Mouse (Mus musculus): ENCODE data around the gene Recql5. TPM values are rescaled to one million over a fixed set of nuclear protein-coding genes. Genes with fewer than 3 reads are reported as not detected.
A peak's percentile ranks its signal among the peaks of the same experiment; 100 is the strongest.

The Recql5 gene
- polyA plus RNA-seq (2014; fragmentation: Nextera tagmentation; extraction: Ambion mirVana) = 21.2 and 21.5 TPM in 2 replicates

DNA sequence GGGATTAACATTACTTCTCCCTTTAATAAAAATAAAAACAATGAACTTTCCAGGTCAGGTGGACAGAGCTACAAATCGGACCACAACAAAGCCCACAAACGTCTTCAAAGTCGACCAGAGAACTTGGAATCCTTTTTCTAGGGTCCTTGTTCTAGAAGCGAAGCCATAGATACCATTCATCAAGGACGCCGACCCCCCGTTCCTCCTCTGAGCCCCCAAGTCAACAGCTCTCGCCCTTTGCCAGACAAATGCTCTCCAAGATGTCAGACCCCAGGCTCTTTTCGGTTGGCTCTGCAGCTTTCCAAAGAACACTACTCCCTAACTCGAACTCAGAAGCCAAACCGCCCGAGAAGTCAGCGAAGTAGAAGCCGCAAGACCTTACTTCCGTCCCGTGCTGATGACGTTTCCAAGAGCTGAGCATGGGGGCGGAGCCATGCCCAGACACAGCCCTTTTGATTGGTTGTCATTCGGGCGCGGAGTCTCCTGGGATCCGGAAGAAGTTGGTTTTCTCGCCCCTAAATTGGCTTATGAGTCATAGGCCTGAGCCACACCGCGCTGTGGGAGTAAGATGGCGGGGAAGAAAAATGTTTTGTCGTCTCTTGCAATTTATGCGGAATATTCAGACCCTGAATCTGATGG, at the start of gene Recql5, which contains the start of gene Sap30bp:
Gene Recql5, minus strand, starts transcription at position 370 of the 639 bp plus-strand sequence.
Gene Sap30bp, plus strand, starts transcription at position 175 of the 639 bp plus-strand sequence.
- Histone ChIP-seq H3K9me3 (ENCODE audit: control insufficient read depth, low read length) (no peaks in the 10 kb centered on the region), H3K27me3 (ENCODE audit: control insufficient read depth, insufficient read depth, low read length) (no peaks in the 10 kb centered on the region), H3K27ac (replicated peaks; ENCODE audit: low read depth, low read length) (no peak within 1 kb of the TSS), H3K9ac (ENCODE audit: low read length) (peak within 1 kb of the TSS; percentile 70), H3K4me2 (ENCODE audit: low read depth, severe bottlenecking) (peak within 1 kb of the TSS; percentile 91), H3K4me3 (ENCODE audit: low read depth, low read length) (peak within 1 kb of the TSS; percentile 77), H3K4me1 (ENCODE audit: control insufficient read depth, insufficient read depth, low read length) (peaks cover 13% of the 10 kb centered on the region), H3K36me3 (ENCODE audit: control insufficient read depth, insufficient read depth, low read length) (0 out of 2 replicates have a peak, but pooled peaks cover 4% of the 10 kb centered on the region)
- ATAC-seq (ENCODE audit: insufficient number of reproducible peaks, low FRiP score, low TSS enrichment, low read depth) (peak; percentile 98), DNase-seq (ENCODE audit: low spot score) (peak; percentile 99)
- under 1% methylated on average over 28 of the region's 28 CpGs for WGBS

GRCm38 (mm10) chr11:115982472-115982871, 49.2 kb upstream of the Recql5 start:
- H3K9me3 ChIP-seq (ENCODE audit: control insufficient read depth, low read length) = no peaks in the 10 kb centered on the region
- H3K4me2 ChIP-seq (ENCODE audit: low read depth, severe bottlenecking) = no peak overlapping the region
- no peaks in the 10 kb centered on the region for H3K27me3 ChIP-seq (ENCODE audit: control insufficient read depth, insufficient read depth, low read length)
- no peaks in the 10 kb centered on the region for H3K4me1 ChIP-seq (ENCODE audit: control insufficient read depth, insufficient read depth, low read length)
- WGBS = 89% methylated on average over 15 of the region's 15 CpGs
- H3K9ac ChIP-seq (ENCODE audit: low read length) = no peak overlapping the region
- no peaks in the 10 kb centered on the region for H3K36me3 ChIP-seq (ENCODE audit: control insufficient read depth, insufficient read depth, low read length)
- ATAC-seq (ENCODE audit: insufficient number of reproducible peaks, low FRiP score, low TSS enrichment, low read depth) (no peak), DNase-seq (ENCODE audit: low spot score) (no peak)
- no peak overlapping the region for H3K4me3 ChIP-seq (ENCODE audit: low read depth, low read length)
- H3K27ac ChIP-seq (replicated peaks; ENCODE audit: low read depth, low read length) = no peak overlapping the region

GRCm38 (mm10) chr11:115975544-115975943, 42.3 kb upstream of the Recql5 start:
- Histone ChIP-seq H3K4me3 (ENCODE audit: low read depth, low read length) (no peak overlapping the region; the same call in 1 of the 2 replicates), H3K4me1 (ENCODE audit: control insufficient read depth, insufficient read depth, low read length) (peaks cover 6% of the 10 kb centered on the region; the same call in 1 of the 2 replicates), H3K9ac (ENCODE audit: low read length) (no peak overlapping the region), H3K9me3 (ENCODE audit: control insufficient read depth, low read length) (no peaks in the 10 kb centered on the region), H3K27me3 (ENCODE audit: control insufficient read depth, insufficient read depth, low read length) (peaks cover 32% of the 10 kb centered on the region), H3K27ac (replicated peaks; ENCODE audit: low read depth, low read length) (no peak overlapping the region), H3K4me2 (ENCODE audit: low read depth, severe bottlenecking) (no peak overlapping the region), H3K36me3 (ENCODE audit: control insufficient read depth, insufficient read depth, low read length) (no peaks in the 10 kb centered on the region)
- ATAC-seq (ENCODE audit: insufficient number of reproducible peaks, low FRiP score, low TSS enrichment, low read depth) (no peak), DNase-seq (ENCODE audit: low spot score) (no peak)
- 30% methylated on average over 12 of the region's 12 CpGs for WGBS

DNA sequence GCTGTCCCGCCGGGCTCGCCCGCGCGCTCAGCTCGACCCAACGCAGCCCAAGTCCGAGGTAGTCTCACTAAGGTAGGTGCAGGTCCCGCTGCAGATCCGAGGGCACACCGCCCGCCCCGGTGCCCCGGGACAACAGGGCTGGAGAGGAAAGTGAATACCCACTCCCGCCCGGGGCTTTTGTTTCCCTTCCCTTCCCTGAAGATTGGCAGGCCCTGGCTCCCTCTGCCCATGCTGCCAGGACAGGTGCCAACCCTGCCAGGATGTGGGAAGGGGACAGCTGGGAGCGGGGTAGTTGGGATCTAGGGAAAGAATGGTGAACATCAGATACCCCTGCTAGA, 41.8 kb upstream of the Recql5 start:
- Histone ChIP-seq H3K4me2 (ENCODE audit: low read depth, severe bottlenecking) (peak overlapping the region; percentile 66), H3K36me3 (ENCODE audit: control insufficient read depth, insufficient read depth, low read length) (no peaks in the 10 kb centered on the region), H3K27ac (replicated peaks; ENCODE audit: low read depth, low read length) (no peak overlapping the region), H3K4me3 (ENCODE audit: low read depth, low read length) (peak overlapping the region; percentile 33), H3K27me3 (ENCODE audit: control insufficient read depth, insufficient read depth, low read length) (peaks cover 32% of the 10 kb centered on the region), H3K9me3 (ENCODE audit: control insufficient read depth, low read length) (no peaks in the 10 kb centered on the region), H3K4me1 (ENCODE audit: control insufficient read depth, insufficient read depth, low read length) (peaks cover 6% of the 10 kb centered on the region; the same call in 1 of the 2 replicates), H3K9ac (ENCODE audit: low read length) (peak overlapping the region; percentile 28; the same call in 1 of the 2 replicates)
- ATAC-seq (ENCODE audit: insufficient number of reproducible peaks, low FRiP score, low TSS enrichment, low read depth) (no peak), DNase-seq (ENCODE audit: low spot score) (no peak)
- WGBS = 5% methylated on average over 18 of the region's 18 CpGs

GRCm38 (mm10) chr11:115974309-115975082, 41.2 kb upstream of the Recql5 start, which contains the start of gene Itgb4:
Itgb4 (plus strand) TSS chr11:115974709.
- Histone ChIP-seq H3K4me2 (ENCODE audit: low read depth, severe bottlenecking) (peak within 1 kb of the TSS; percentile 66), H3K36me3 (ENCODE audit: control insufficient read depth, insufficient read depth, low read length) (no peaks in the 10 kb centered on the region), H3K9ac (ENCODE audit: low read length) (peak within 1 kb of the TSS; percentile 28; the same call in 1 of the 2 replicates), H3K4me1 (ENCODE audit: control insufficient read depth, insufficient read depth, low read length) (peaks cover 6% of the 10 kb centered on the region; the same call in 1 of the 2 replicates), H3K27ac (replicated peaks; ENCODE audit: low read depth, low read length) (no peak within 1 kb of the TSS), H3K4me3 (ENCODE audit: low read depth, low read length) (peak within 1 kb of the TSS; percentile 33), H3K27me3 (ENCODE audit: control insufficient read depth, insufficient read depth, low read length) (peaks cover 32% of the 10 kb centered on the region), H3K9me3 (ENCODE audit: control insufficient read depth, low read length) (no peaks in the 10 kb centered on the region)
- WGBS = 10% methylated on average over 54 of the region's 58 CpGs
- ATAC-seq (ENCODE audit: insufficient number of reproducible peaks, low FRiP score, low TSS enrichment, low read depth) = no peak
- peak; percentile 48 for DNase-seq (ENCODE audit: low spot score)

DNA sequence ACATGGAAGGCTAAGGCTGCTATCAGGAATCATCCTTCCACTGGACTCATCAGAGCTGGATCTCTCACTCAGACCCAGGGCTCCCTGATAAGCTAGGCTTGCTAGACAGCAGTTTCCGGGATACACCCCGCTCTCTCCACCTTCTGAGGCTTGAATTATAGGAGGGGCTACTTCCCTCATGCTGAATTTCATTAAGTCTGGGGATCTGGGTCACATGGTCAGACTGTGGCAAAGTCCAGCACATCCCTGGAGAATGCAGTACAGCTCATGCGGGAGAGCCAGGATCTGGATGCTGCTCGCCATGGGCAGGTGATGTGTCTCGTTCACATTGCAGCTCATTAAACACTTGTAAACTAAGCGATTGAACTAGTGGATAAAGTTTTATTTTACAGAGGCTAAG, 37.7 kb upstream of the Recql5 start:
- Histone ChIP-seq H3K4me2 (ENCODE audit: low read depth, severe bottlenecking) (no peak overlapping the region), H3K4me1 (ENCODE audit: control insufficient read depth, insufficient read depth, low read length) (peaks cover 6% of the 10 kb centered on the region; the same call in 1 of the 2 replicates), H3K9me3 (ENCODE audit: control insufficient read depth, low read length) (no peaks in the 10 kb centered on the region), H3K36me3 (ENCODE audit: control insufficient read depth, insufficient read depth, low read length) (peaks cover 3% of the 10 kb centered on the region; the same call in 1 of the 2 replicates), H3K4me3 (ENCODE audit: low read depth, low read length) (no peak overlapping the region), H3K9ac (ENCODE audit: low read length) (no peak overlapping the region), H3K27me3 (ENCODE audit: control insufficient read depth, insufficient read depth, low read length) (peaks cover 23% of the 10 kb centered on the region), H3K27ac (replicated peaks; ENCODE audit: low read depth, low read length) (no peak overlapping the region)
- DNase-seq (ENCODE audit: low spot score) (no peak), ATAC-seq (ENCODE audit: insufficient number of reproducible peaks, low FRiP score, low TSS enrichment, low read depth) (no peak)
- 73% methylated on average over 6 of the region's 6 CpGs for WGBS

GRCm38 (mm10) chr11:115970006-115970673, 36.9 kb upstream of the Recql5 start:
- H3K36me3 ChIP-seq (ENCODE audit: control insufficient read depth, insufficient read depth, low read length) = peaks cover 7% of the 10 kb centered on the region
- ATAC-seq (ENCODE audit: insufficient number of reproducible peaks, low FRiP score, low TSS enrichment, low read depth) (no peak), DNase-seq (ENCODE audit: low spot score) (no peak)
- H3K27ac ChIP-seq (replicated peaks; ENCODE audit: low read depth, low read length) = no peak overlapping the region
- peaks cover 6% of the 10 kb centered on the region; the same call in 1 of the 2 replicates for H3K4me1 ChIP-seq (ENCODE audit: control insufficient read depth, insufficient read depth, low read length)
- H3K9me3 ChIP-seq (ENCODE audit: control insufficient read depth, low read length) = no peaks in the 10 kb centered on the region
- H3K4me2 ChIP-seq (ENCODE audit: low read depth, severe bottlenecking) = no peak overlapping the region
- 67% methylated on average over 15 of the region's 15 CpGs for WGBS
- no peak overlapping the region for H3K4me3 ChIP-seq (ENCODE audit: low read depth, low read length)
- no peak overlapping the region for H3K9ac ChIP-seq (ENCODE audit: low read length)
- peaks cover 16% of the 10 kb centered on the region for H3K27me3 ChIP-seq (ENCODE audit: control insufficient read depth, insufficient read depth, low read length)

Data from limb, embryonic 11.5 days (tissue).